Mouse (Mus musculus): Measurements from ENCODE around the gene Neto2. TPM values are rescaled to one million over a fixed set of nuclear protein-coding genes. Genes with fewer than 3 reads are reported as not detected.
"Not testable (repeated sequence)": the region's sequence is repeated elsewhere in the genome, so short reads cannot be mapped to it uniquely, and the experiment has no call there.

Gene Neto2
- polyA plus RNA-seq, 1 experiment from 2014 or later = 0.79 TPM

DNA sequence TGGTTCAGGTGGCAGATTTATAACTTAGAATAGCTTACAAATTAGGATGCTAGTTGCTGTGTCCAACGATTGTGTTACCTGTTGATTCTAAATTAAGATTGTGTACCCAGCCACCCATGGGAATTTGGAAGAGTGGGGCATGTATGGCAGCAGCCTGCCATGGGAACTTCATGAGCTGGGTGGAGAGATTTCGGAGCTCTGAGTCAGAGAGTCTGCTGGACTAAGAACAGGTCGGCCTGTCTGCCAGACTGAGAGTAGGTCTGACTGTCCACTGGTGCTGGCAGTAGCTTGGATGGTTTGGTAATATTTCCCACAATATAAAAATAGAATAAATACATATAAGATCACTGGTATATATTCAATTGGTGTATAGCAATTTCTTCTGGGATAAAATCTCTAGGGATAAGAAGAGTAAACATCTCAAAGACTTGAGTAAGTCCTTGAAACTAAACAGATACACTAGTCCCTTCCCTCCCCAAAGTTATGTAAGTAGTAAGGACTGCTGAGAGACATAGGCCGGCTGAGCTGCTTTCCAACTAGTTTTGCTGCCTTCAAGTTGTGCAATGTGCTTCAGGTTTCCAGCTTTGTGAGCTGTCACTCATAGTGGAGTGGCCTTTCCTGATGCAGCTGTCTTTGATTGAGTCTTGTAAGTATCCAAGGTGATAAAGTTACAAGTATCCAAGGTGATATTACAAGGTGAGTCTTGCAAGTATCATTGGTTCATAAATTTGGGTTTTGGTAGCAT lies 55.6 kb downstream of the Neto2 start:
- Histone ChIP-seq H3K27ac (replicated peaks) (no peak overlapping the region), H3K4me3 (replicated peaks) (no peak overlapping the region), H3K9me3 (replicated peaks) (no peaks in the 10 kb centered on the region), H3K27me3 (no peaks in the 10 kb centered on the region), H3K9ac (no peak overlapping the region), H3K4me1 (replicated peaks) (no peaks in the 10 kb centered on the region), H3K4me2 (no peak overlapping the region), H3K36me3 (replicated peaks) (no peaks in the 10 kb centered on the region)
- no peak for ATAC-seq (ENCODE audit: insufficient read depth)
- WGBS (ENCODE audit: insufficient replicate concordance) = 58% methylated on average over 4 of the region's 4 CpGs

DNA sequence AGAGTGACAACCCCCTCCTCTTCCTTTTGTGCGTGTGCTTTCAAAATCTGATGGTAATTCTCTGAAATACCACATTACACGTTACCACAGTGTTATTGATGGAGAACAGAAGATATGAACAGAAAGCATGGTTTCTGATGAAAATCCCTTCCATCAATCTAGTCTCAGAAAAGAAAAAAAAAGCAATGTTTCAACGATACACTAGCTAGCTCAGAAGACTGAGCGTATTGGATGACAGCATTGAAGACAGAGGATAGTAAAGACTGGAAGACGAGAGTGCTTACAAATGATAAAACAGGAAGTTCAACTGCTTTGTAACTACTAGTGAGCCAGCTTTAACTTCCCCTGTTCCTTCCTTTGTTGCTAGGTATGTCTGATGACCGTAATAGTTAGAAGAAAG lies 76.3 kb downstream of the Neto2 start:
- H3K27me3 ChIP-seq = no peaks in the 10 kb centered on the region
- 38% methylated on average over 6 of the region's 6 CpGs for WGBS (ENCODE audit: insufficient replicate concordance)
- H3K27ac ChIP-seq (replicated peaks) = no peak overlapping the region
- H3K4me1 ChIP-seq (replicated peaks) = no peaks in the 10 kb centered on the region
- no peak overlapping the region for H3K4me2 ChIP-seq
- no peak for ATAC-seq (ENCODE audit: insufficient read depth)
- H3K9me3 ChIP-seq (replicated peaks) = no peaks in the 10 kb centered on the region
- no peaks in the 10 kb centered on the region for H3K36me3 ChIP-seq (replicated peaks)
- H3K9ac ChIP-seq = no peak overlapping the region
- H3K4me3 ChIP-seq (replicated peaks) = no peak overlapping the region

DNA sequence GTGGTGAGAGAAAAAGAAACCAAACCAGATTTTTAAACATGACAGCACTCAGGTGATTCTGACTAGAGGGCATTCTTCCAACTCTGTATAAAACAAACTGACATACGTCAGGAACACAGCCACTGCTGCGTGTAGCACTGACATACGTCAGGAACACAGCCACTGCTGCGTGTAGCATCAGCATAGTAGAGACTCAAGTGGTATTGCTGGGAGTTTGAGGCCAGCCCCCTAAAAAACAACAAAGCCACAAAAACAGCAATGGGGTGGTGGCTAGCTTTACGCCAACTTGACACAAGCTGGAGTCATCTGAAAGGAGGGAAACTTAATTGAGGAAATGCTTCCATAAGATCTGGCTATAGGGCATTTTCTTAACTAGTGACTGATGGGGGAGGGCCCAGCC lies 77.5 kb downstream of the Neto2 start:
- Histone ChIP-seq H3K9ac (no peak overlapping the region), H3K36me3 (replicated peaks) (no peaks in the 10 kb centered on the region), H3K4me3 (replicated peaks) (no peak overlapping the region), H3K27me3 (no peaks in the 10 kb centered on the region), H3K27ac (replicated peaks) (no peak overlapping the region), H3K4me2 (no peak overlapping the region), H3K4me1 (replicated peaks) (no peaks in the 10 kb centered on the region), H3K9me3 (replicated peaks) (no peaks in the 10 kb centered on the region)
- WGBS (ENCODE audit: insufficient replicate concordance) = 77% methylated on average over 5 of the region's 5 CpGs
- no peak for ATAC-seq (ENCODE audit: insufficient read depth)

DNA sequence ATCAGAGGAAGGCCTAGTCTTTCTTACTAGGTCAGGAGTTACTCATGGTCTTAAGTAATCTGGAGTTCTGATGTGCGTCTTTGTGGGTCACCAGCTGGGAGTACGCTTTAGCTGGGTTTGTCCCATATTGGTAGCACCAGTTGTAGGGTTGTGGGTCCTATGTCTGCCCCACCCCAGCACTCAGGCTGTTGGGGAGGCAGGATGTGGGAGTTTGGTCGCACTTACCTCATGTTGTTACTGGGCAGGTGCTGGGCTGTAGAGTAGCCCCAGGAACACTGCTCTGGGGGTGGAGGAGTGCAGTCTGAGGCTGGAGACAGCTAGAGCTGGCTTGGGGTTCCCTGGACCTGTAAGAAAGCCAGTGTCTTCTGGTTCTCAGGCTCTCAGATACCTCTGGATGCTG lies 81.9 kb downstream of the Neto2 start:
- WGBS (ENCODE audit: insufficient replicate concordance) = 62% methylated on average over 3 of the region's 3 CpGs
- Histone ChIP-seq H3K27me3 (no peaks in the 10 kb centered on the region), H3K27ac (replicated peaks) (no peak overlapping the region), H3K9me3 (replicated peaks) (no peaks in the 10 kb centered on the region), H3K4me3 (replicated peaks) (no peak overlapping the region), H3K4me1 (replicated peaks) (no peaks in the 10 kb centered on the region), H3K36me3 (replicated peaks) (no peaks in the 10 kb centered on the region), H3K9ac (no peak overlapping the region), H3K4me2 (no peak overlapping the region)
- ATAC-seq (ENCODE audit: insufficient read depth) = no peak

DNA sequence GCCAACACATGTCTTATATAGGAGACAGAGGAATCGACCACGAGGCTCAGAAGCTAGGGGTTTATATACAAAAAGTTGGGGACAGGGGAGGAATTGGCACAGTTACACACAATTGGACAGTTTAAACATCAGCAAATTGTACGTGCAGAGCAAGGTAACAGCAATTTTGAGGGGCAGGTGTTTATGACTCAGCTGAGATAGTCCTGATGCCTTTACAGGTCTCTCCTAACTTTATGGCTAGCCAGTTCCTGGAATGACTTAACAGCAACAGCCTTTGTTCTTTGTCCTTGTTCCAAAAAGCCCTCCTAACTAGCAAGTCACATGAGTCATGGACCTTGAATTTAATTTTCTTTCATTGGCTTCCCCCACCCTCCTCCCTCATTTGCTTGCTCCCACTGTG lies 83.6 kb downstream of the Neto2 start:
- not testable (repeated sequence) for H3K27ac ChIP-seq (replicated peaks); H3K4me3 ChIP-seq (replicated peaks); H3K36me3 ChIP-seq (replicated peaks); H3K9ac ChIP-seq; H3K4me1 ChIP-seq (replicated peaks); H3K27me3 ChIP-seq; H3K9me3 ChIP-seq (replicated peaks); H3K4me2 ChIP-seq; ATAC-seq (ENCODE audit: insufficient read depth)
- 68% methylated on average over 3 of the region's 3 CpGs for WGBS (ENCODE audit: insufficient replicate concordance)

DNA sequence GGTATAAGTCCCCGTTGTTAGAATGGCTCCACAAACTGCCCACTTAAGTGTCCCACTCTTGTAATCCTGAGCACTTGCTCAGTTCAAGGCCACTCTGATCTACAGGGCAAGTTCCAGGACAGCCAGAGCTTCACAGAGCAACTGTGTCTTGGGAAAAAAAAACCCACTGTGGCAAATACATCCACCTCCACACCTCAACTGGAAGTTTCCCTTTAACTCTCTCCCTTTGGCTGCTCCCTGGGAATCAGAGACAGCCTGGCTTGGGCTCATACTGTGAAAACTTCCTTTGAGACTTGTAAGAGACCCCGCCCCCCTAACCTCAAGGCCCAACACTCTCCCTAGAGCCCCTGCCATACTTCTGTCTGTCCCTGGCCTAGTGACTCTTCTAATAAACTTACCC lies 91.9 kb downstream of the Neto2 start:
- no peak for ATAC-seq (ENCODE audit: insufficient read depth)

DNA sequence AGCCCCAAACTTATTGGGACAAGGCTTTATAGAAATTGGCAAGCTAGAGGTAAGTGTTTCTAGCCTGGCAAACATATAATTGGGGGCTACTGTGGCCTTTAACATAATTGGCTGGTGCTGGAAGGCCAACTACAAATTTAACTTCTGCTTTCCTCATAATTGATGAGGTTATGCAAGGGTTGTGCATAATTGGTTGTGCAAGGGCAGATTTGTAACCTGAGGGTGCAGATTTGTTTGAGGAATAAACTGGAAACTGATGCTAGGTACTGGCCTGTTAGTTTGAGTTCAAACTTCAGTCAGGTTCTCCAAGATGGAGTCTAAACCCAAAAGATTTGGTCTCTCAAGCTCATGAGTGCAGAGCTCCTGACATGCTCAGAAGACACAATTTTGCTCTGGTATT lies 92.9 kb downstream of the Neto2 start:
- Histone ChIP-seq H3K36me3 (replicated peaks) (no peaks in the 10 kb centered on the region), H3K9ac (no peak overlapping the region), H3K27me3 (no peaks in the 10 kb centered on the region), H3K27ac (replicated peaks) (no peak overlapping the region), H3K4me3 (replicated peaks) (no peak overlapping the region), H3K4me2 (no peak overlapping the region), H3K9me3 (replicated peaks) (no peaks in the 10 kb centered on the region), H3K4me1 (replicated peaks) (peaks cover 6% of the 10 kb centered on the region; the same call in 1 of the 2 replicates)
- no peak for ATAC-seq (ENCODE audit: insufficient read depth)

More for the DNA sequence above, 91.9 kb downstream of the Neto2 start:
- H3K4me1 ChIP-seq (replicated peaks) = peaks cover 1% of the 10 kb centered on the region; the same call in 1 of the 2 replicates
- H3K9me3 ChIP-seq (replicated peaks) = no peaks in the 10 kb centered on the region
- H3K4me2 ChIP-seq = no peak overlapping the region
- 53% methylated on average over 2 of the region's 2 CpGs for WGBS (ENCODE audit: insufficient replicate concordance)
- no peak overlapping the region for H3K9ac ChIP-seq
- no peaks in the 10 kb centered on the region for H3K36me3 ChIP-seq (replicated peaks)
- H3K4me3 ChIP-seq (replicated peaks) = no peak overlapping the region
- no peak overlapping the region for H3K27ac ChIP-seq (replicated peaks)
- H3K27me3 ChIP-seq = no peaks in the 10 kb centered on the region

DNA sequence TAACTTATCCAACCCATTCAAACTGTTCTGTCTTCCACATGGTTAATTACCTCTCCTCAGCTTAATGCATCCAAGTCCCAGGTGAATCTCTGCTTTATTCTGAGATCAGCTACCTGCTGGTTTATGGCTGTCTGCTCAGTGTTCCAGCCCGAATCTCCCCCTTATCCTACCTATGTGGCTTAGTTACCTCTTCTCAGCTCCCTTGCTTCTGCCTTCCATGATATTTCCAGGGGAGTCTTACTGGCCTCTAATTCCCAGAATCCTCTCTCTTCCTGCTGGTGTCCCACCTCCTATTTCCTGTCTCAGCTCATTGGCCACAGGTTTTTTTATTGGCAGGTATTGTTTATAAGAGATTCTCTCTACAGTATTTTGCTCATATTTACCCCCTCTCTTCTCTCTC lies 93.8 kb downstream of the Neto2 start:
- no peaks in the 10 kb centered on the region for H3K36me3 ChIP-seq (replicated peaks)
- peaks cover 6% of the 10 kb centered on the region; the same call in 1 of the 2 replicates for H3K4me1 ChIP-seq (replicated peaks)
- H3K27ac ChIP-seq (replicated peaks) = no peak overlapping the region
- WGBS (ENCODE audit: insufficient replicate concordance) = 57% methylated on average over 1 of the region's 1 CpGs
- no peak for ATAC-seq (ENCODE audit: insufficient read depth)
- H3K4me2 ChIP-seq = no peak overlapping the region
- H3K9ac ChIP-seq = no peak overlapping the region
- no peaks in the 10 kb centered on the region for H3K27me3 ChIP-seq
- no peaks in the 10 kb centered on the region for H3K9me3 ChIP-seq (replicated peaks)
- H3K4me3 ChIP-seq (replicated peaks) = no peak overlapping the region

DNA sequence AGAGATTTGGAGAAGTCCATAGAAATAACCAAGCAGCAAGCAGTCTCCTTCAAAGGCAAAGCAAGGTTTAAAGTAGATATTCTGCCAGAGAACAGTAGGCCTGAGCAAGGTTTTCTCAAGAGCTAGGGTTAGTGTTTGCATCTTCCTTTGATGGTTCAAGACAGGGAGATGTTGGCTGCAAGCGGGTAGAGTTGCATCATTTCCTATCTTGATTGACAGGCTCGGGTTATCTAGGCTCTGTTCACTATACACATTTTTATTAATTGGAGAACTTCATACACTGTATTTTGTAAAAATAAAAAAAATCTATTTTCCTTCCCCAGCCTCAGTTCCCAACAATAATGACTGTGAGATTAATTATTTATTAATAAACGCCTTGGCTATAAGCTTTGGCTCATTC lies 94.2 kb downstream of the Neto2 start:
- Histone ChIP-seq H3K9me3 (replicated peaks) (no peaks in the 10 kb centered on the region), H3K4me3 (replicated peaks) (no peak overlapping the region), H3K27me3 (no peaks in the 10 kb centered on the region), H3K4me2 (no peak overlapping the region), H3K9ac (no peak overlapping the region), H3K4me1 (replicated peaks) (peaks cover 6% of the 10 kb centered on the region; the same call in 1 of the 2 replicates), H3K36me3 (replicated peaks) (no peaks in the 10 kb centered on the region), H3K27ac (replicated peaks) (no peak overlapping the region)
- 52% methylated on average over 3 of the region's 3 CpGs for WGBS (ENCODE audit: insufficient replicate concordance)
- no peak for ATAC-seq (ENCODE audit: insufficient read depth)

DNA sequence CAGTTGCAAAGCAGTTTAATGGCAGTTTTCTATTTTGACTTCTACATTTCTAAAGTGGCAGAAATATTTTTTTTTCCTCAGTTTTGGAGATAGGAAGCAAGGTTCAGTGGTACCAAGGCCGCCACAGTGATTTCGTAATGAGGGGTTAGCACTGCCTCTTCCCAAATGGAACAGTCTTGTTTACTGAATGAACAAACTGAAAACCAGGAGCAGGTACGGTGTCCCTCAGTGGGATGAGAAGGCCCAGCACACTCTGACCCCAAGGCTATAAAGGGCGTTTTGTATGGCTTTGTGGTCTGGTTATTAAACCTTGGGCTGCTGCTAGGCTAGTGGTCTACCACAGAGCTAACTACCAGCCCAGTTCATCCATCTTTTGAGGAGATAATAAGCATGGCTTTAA lies 96.5 kb downstream of the Neto2 start:
- Histone ChIP-seq H3K4me1 (replicated peaks) (peaks cover 6% of the 10 kb centered on the region; the same call in 1 of the 2 replicates), H3K36me3 (replicated peaks) (no peaks in the 10 kb centered on the region), H3K9me3 (replicated peaks) (no peaks in the 10 kb centered on the region), H3K4me3 (replicated peaks) (no peak overlapping the region), H3K4me2 (no peak overlapping the region), H3K27me3 (no peaks in the 10 kb centered on the region), H3K9ac (no peak overlapping the region), H3K27ac (replicated peaks) (no peak overlapping the region)
- 44% methylated on average over 4 of the region's 4 CpGs for WGBS (ENCODE audit: insufficient replicate concordance)
- ATAC-seq (ENCODE audit: insufficient read depth) = no peak; the same call in 1 of the 2 replicates

DNA sequence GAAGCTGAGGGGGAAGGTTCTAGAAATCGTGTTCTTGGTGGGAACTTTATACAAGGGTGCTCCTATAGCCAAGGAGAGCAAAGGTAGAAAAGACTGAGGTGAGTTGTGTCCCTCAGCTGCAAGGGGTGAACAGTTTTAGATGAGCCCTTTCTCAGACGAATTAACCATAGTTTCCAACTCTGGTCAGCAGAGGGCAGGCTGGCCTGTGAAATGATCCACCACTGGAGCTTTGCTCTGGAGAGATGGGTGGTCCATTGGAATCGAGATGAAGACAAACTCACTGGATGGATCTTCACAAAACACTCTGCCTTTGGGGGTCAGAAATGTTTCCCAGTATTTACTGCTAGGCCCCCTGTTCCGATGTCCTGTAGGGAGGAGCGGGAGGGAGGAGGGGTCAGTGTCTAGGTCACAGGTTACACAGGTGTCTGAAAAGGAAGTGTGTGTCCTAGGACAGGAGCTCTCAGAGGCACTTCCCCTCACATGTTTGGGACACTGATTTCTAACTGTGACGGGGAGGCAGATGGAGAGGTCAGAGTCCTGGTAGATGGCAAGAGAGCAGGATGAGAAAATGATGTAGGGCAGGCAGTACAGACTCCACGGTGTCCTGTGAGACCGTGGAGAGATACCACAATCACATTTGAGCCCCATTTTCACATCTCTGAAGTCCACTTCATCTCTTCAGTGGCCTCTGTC lies 97.4 kb downstream of the Neto2 start:
- Histone ChIP-seq H3K36me3 (replicated peaks) (no peaks in the 10 kb centered on the region), H3K9ac (no peak overlapping the region), H3K4me3 (replicated peaks) (no peak overlapping the region), H3K4me2 (no peak overlapping the region), H3K27me3 (no peaks in the 10 kb centered on the region), H3K9me3 (replicated peaks) (no peaks in the 10 kb centered on the region), H3K4me1 (replicated peaks) (peaks cover 6% of the 10 kb centered on the region; the same call in 1 of the 2 replicates), H3K27ac (replicated peaks) (no peak overlapping the region)
- ATAC-seq (ENCODE audit: insufficient read depth) = no peak
- 33% methylated on average over 8 of the region's 8 CpGs for whole genome bisulfite sequencing (ENCODE audit: insufficient replicate concordance)
